Mouse (Mus musculus) small intestine, adult 2 months (tissue): ENCODE data around the gene Ccdc96. TPM values are rescaled to one million over a fixed set of nuclear protein-coding genes. Genes with fewer than 3 reads are reported as not detected.

Experiments used
- H3K27ac ChIP-seq: fragments of 200-500 bp; 2 replicates; pipeline ENCODE4 v1.5.1; 2012; ENCODE audit warnings: low read depth, low read length, control low read depth, inconsistent platforms; ENCODE audit not compliant: insufficient read depth
- H3K27me3 ChIP-seq: fragments of 200-500 bp; 2 replicates; pipeline ENCODE4 v1.6.1; 2012; ENCODE audit warnings: mild to moderate bottlenecking, moderate library complexity, low read length, inconsistent platforms; ENCODE audit not compliant: control insufficient read depth, insufficient read depth
- H3K36me3 ChIP-seq: fragments of 200-500 bp; 2 replicates; pipeline ENCODE4 v1.6.1; 2012; ENCODE audit warnings: mild to moderate bottlenecking, low read length, control low read depth, inconsistent platforms; ENCODE audit not compliant: control insufficient read depth, insufficient read depth
- H3K4me1 ChIP-seq: fragments of 200-500 bp; 2 replicates; pipeline ENCODE4 v1.6.1; 2012; ENCODE audit warnings: low read length, inconsistent platforms, mixed read lengths; ENCODE audit not compliant: control insufficient read depth, insufficient read depth, insufficient read length
- H3K4me3 ChIP-seq: fragments of 200-500 bp; 2 replicates; pipeline ENCODE4 v1.5.1; 2012; ENCODE audit warnings: low read depth, mild to moderate bottlenecking, control low read depth, inconsistent platforms, low read length, moderate library complexity
- CTCF ChIP-seq: fragments of 200-500 bp; IDR thresholded peaks from 2 replicates; pipeline ENCODE4 v1.5.1; 2012; ENCODE audit warnings: low read depth, mild to moderate bottlenecking, control low read depth, inconsistent platforms, low read length, moderate library complexity, mixed read lengths; ENCODE audit not compliant: insufficient replicate concordance, insufficient read length; ENCODE audit errors: extremely low read depth
- POLR2A ChIP-seq: fragments of 200-500 bp; IDR thresholded peaks from 2 replicates; pipeline ENCODE4 v1.6.1; 2012; ENCODE audit warnings: low read depth, mild to moderate bottlenecking, control low read depth, inconsistent platforms, low read length, moderate library complexity
- WGBS: fragments of 180-500 bp; shearing (Covaris S2); methylation state at CpG from one replicate; pipeline ENCODE4 v1.1.7; 2018; 5-methylcytosine and 5-hydroxymethylcytosine counted together
- polyA plus RNA-seq: library from polyadenylated mRNA; depleted of rRNA; stranded (reverse); fragments of >200 nt; gene quantifications from 2 replicates; pipeline ENCODE4 v1.2.3, GENCODE M21; 2012; rRNA removed

Gene Ccdc96
- polyA plus RNA-seq = 0.03 TPM in 1 of 2 replicates, not detected in the other

DNA sequence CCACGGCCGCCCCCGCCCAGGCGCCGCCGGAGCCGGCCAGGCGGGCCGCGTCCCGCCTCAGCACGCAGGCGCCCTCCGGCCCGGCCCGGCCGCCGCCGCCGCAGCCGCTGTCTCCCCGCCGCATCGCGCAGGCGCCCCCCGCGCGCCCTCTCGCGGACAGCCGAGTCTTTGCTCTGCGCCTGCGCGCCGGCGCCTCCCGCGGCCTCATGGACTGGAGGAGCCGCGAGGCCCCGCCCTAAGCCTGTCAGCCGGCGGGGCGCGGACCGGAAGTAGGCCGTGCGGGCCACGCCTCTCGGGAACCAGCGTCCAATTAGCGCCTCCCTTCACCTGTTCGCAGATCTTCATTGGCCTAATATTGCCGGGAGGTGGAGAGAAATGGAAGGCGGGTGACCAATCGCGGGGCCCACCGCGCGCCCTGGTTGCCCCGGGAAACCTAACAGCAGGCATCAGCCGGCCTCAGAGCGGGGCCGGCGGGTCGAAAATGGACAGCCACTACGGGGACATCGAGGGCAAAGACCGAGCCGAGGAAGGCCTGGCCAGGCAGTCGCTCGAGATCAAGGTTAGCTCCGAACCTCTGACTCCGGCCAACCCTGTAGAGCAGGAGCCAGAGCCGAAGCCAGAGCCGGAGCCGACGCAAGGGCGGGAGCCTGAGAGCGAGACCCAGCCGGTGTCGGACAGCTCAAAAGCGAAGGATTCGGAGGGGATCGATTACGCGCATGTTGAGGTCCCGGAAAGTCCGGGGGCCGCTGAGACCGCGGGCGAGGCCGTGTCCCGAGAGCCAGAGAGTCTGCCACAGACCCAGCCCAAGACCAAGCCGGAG is at the start of gene Ccdc96, which contains the start of gene Tada2b:
Gene Ccdc96, plus strand, starts transcription at position 418 of the 820 bp plus-strand sequence.
Gene Tada2b, minus strand, starts transcription at position 115 of the 820 bp plus-strand sequence.
- 5% methylated on average over 96 of the region's 97 CpGs for WGBS

GRCm38 (mm10) chr5:36436858-36437257 is 47.5 kb upstream of the Ccdc96 start:
- WGBS = 61% methylated on average over 4 of the region's 4 CpGs
- Histone ChIP-seq H3K4me3 (no peak overlapping the region), H3K36me3 (no peaks in the 10 kb centered on the region), H3K4me1 (no peaks in the 10 kb centered on the region), H3K27me3 (no peaks in the 10 kb centered on the region), H3K27ac (no peak overlapping the region)
- no peak for TF ChIP-seq CTCF
- no peak for TF ChIP-seq POLR2A

More for the DNA sequence above, at the start of gene Ccdc96, which contains the start of gene Tada2b:
- H3K4me1 ChIP-seq = peaks cover 17% of the 10 kb centered on the region
- TF ChIP-seq POLR2A (no peak), CTCF (peak; percentile 43; the same call in 1 of the 2 replicates)
- no peaks in the 10 kb centered on the region for H3K36me3 ChIP-seq
- peaks cover 6% of the 10 kb centered on the region for H3K27me3 ChIP-seq
- H3K27ac ChIP-seq = peak within 1 kb of the TSS; percentile 19; the same call in 1 of the 2 replicates
- peak within 1 kb of the TSS; percentile 91 for H3K4me3 ChIP-seq

- no peaks in the 10 kb centered on the region for H3K36me3 ChIP-seq
- WGBS = 43% methylated on average over 3 of the region's 3 CpGs
- TF ChIP-seq POLR2A (no peak), CTCF (no peak)
These were observed 43.6 kb upstream of the Ccdc96 start for GRCm38 (mm10) chr5:36440741-36441140.

DNA sequence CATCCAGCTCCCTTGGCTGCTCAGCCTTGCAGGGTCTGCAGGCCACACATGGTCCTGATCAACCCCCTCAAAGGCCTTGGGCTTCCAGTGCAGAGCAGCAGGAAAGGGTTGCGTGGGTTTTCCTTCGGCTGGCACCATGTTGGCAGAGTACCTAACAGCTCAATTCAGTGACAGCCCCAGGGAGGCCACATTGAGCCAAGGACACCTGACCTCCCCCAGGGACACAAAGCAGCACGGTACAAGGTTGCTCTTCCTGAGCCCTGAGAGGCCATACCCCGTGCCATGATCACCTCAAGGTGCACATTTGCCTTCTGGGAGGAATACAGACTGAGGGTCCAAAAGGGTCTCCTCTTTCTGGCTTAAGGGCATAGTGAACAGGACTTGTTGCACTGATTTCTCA is 39.8 kb upstream of the Ccdc96 start:
- Histone ChIP-seq H3K27me3 (no peaks in the 10 kb centered on the region), H3K4me3 (no peak overlapping the region), H3K4me1 (peaks cover 3% of the 10 kb centered on the region), H3K36me3 (no peaks in the 10 kb centered on the region), H3K27ac (no peak overlapping the region)
- WGBS = 63% methylated on average over 4 of the region's 4 CpGs
- TF ChIP-seq CTCF (no peak), POLR2A (no peak)

More at GRCm38 (mm10) chr5:36440741-36441140, 43.6 kb upstream of the Ccdc96 start:
- no peaks in the 10 kb centered on the region for H3K4me1 ChIP-seq
- no peak overlapping the region for H3K27ac ChIP-seq
- no peak overlapping the region for H3K4me3 ChIP-seq
- no peaks in the 10 kb centered on the region for H3K27me3 ChIP-seq

GRCm38 (mm10) chr5:36445028-36445427 is 39.4 kb upstream of the Ccdc96 start:
- peaks cover 3% of the 10 kb centered on the region for H3K4me1 ChIP-seq
- H3K27ac ChIP-seq = no peak overlapping the region
- no peaks in the 10 kb centered on the region for H3K36me3 ChIP-seq
- WGBS = 35% methylated on average over 8 of the region's 8 CpGs
- no peaks in the 10 kb centered on the region for H3K27me3 ChIP-seq
- no peak overlapping the region for H3K4me3 ChIP-seq
- no peak for TF ChIP-seq POLR2A
- no peak for TF ChIP-seq CTCF

DNA sequence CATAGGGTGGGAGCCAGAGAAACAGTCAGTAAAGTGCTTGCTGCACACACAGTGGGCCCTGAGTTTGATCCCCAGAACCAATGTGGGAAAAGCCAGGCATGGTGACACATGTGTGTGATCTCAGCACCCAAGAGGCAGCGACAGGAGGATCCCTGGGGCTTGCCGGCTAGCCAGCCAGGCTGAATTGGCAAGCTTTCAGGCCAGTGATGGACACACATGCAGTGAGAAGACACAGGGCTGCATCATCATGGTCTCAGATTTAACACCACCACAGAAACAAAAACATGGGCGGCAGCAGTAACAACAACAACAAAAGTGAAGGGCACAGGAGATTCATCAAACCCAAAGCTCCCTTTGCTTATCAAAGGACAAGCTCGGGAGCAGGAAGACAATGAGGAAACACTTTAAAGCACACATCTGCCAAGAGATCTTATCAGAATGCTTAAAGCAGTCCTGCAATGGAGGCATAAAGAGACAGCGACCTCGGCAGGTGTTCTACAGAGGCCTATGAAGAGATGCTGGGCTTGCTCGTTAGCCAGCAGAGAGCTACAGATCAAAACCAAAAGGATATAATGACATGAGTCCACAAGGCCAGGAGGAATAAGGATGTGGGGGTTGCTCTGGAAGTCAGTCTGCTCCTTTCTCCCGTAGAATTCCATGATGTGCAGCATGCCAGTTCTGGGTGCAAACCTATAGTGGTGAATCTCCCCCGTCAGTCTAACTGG is 38.1 kb upstream of the Ccdc96 start:
- Histone ChIP-seq H3K27me3 (no peaks in the 10 kb centered on the region), H3K36me3 (no peaks in the 10 kb centered on the region), H3K27ac (no peak overlapping the region), H3K4me1 (peaks cover 3% of the 10 kb centered on the region), H3K4me3 (no peak overlapping the region)
- 27% methylated on average over 9 of the region's 9 CpGs for WGBS
- TF ChIP-seq CTCF (no peak), POLR2A (no peak)

- WGBS = 93% methylated on average over 12 of the region's 12 CpGs
- no peaks in the 10 kb centered on the region for H3K36me3 ChIP-seq
- peaks cover 3% of the 10 kb centered on the region for H3K4me1 ChIP-seq
- no peak overlapping the region for H3K4me3 ChIP-seq
- H3K27me3 ChIP-seq = no peaks in the 10 kb centered on the region
- no peak overlapping the region for H3K27ac ChIP-seq
- TF ChIP-seq CTCF (no peak), POLR2A (no peak)
These were observed 36.5 kb upstream of the Ccdc96 start for GRCm38 (mm10) chr5:36447872-36448271.
